Mouse (Mus musculus) adipocyte (in vitro differentiated cells): Measurements from ENCODE around the gene Arsa.

Source experiments
- DNase-seq: peaks from one replicate; pipeline ENCODE4 v3.0.0-alpha.2; 2016; ENCODE audit warnings: low spot score

Gene Arsa

DNA sequence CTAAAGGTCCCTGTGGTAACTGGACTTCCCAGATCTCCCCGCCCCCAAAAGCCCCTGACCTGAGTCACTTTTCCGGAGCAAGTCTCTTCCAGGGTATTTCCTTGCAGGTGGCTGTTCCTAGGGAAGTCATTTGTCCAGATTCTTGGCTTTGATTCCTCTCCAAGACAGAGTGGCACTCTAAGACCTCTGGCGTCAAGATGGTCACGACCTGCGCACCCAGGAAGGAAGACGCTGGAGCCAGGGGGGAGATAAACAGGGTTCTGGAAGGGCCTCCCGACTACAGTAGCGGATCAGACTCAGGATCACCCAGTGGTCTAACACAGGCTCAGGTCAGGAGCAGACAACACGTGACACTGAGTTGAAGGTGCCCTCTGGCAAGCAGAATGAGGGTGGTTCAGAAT is at the start of gene Arsa:
Arsa (minus strand) TSS at position 335 of the 401 bp plus-strand sequence.
- no peak for DNase-seq

DNA sequence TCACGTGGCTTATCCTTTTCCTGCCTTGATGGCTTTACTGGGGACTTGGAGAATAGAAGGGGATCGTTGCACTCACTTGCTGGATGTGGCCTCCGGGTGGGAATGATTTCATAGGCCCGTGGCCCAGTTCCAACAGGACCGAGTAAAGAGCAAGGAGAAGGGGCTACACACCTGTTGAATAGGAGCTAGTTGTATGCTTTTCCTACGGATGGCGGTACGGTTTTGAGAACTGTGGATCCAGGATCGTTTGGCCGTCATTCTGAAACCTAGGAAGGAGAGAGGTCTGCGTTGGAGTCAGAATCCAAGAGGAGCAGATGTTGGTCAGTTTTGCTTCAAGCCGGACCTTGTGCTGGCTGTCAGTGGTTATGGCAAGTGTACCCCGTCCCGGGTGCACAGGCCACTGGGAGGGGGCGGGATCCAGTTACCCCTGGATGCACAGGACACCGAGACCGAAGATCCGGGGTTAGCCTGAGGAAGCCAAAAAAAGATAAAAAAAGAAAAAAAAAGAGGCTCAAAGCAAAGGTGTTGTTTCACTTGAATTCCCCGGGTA is 49.6 kb upstream of the Arsa start:
- no peak for DNase-seq

DNA sequence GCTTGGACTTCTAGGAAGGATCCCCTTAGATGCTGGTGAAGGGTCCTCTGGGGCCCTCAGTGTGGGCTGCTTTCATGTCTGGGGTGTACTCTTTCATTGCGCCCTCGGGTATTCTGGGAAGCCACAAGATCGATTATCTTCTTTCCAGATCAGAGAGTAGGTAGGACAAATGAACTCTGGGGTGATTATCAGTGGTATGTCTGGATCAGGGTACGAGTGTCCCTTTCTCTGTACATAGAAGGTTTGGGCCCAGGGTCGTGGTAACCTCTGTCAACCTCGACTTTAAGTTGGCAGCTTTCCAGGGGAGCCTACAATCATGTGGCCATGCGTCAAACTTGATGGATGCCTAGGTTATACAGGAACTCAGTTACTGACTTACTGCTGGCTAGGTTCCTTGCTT is 48.7 kb upstream of the Arsa start:
- no peak for DNase-seq

DNA sequence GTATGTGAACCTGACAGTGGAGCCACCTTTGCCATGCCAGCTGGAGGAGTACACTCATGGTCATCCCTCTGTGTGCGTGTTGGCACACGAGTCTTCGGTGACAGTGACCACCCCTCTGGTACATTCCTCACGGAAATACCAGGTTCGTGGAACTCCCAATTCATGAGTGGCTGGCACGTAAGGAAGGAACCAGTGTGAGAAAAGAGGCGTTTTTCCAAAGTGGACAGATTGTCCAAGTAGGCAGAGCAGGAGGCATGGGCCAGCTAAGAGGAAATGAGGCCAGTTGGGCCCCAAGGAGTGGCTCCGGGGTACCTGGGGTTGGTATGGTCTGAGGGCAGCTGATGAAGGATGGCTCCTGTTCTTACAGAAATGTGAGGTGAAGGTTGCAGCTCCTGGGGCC is 48.2 kb upstream of the Arsa start:
- DNase-seq, result no peak

DNA sequence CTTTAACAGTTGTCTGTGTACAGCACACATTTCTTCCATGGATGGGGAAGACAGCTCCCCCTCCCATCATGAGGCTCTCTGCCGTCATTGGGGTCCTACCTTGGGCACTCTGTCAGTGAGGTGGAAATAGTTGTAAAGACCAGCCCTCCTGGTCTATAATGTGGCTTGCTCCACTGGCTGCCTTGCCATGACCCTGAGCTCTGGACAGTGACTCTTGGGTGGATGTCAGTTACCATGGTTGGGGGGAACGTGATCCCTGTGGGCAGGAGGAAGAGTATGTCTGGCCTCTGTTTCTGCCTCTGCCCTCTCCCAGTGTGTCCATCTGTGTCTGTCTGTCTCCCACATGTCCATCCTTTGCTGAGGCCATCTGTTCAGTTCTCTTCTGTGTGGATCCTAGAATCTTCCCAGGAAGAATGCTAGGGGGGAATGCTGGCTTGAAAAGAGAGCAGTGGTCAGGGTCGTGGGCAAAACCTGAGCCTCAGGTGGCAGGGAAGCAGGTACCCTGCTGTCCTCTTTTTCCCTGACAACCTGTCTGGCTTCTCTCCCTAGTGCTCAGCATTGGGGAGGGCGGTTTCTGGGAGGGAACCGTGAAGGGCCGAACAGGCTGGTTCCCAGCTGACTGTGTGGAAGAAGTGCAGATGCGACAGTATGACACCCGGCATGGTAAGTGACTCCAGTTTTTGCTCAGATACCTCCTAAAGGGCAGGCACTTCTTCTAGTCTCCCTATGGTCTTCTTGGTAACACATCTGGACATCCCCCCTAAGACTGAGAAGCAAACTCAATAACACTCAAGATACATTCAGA is 47.6 kb upstream of the Arsa start:
- DNase-seq, result no peak

DNA sequence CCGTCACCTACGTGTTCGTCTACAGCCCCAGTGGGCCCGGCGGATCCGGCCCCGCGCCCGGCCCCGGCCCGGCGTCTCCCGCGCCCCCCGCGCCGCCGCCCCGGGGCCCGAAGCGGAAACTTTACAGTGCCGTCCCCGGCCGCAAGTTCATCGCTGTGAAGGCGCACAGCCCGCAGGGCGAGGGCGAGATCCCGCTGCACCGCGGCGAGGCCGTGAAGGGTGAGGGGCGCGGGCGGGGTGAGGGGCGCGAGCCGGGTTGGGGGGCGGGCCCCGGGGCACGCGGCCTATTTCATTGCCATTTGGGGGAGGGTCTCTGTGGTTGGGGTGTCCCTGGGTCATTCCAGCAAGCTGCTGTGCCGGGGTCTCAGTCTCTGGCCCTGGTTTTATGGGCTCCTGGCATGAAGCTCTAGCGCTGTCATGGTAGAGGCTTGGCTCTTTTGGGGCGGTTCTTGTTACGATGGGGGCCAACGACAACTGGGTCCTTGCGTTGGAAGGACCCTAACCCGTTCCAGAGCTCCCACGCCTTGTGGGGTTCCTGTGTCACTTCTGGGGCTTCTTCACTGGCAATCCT is 46.9 kb upstream of the Arsa start:
- DNase-seq, result no peak

DNA sequence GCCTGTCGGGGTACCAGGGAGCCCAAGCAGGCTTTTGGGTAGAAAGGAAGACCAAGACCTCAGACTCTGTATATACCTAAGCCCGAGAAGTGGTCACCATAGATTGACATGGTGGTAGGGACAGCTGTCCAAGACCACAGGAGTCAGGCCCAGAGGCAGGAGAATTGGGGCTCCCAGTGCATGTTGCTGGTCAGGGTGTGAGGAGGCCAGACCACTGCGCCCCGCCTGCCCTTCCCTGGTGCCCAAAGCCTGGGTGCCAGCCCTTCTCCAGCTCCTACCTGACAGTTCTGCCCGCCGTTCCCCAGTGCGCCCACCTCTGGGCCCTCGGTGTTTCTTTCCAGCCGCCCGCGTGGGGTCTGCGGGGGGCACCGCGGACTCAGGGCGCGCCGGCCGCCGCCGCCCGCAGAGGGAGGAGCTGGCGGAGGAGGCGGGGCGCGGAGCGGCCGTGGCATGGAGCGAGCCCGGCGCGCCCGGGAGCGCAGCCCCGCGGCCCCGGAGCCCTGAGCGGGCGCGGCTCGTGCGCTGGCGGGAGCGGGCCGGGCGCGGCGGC is 46.1 kb upstream of the Arsa start:
- no peak for DNase-seq

DNA sequence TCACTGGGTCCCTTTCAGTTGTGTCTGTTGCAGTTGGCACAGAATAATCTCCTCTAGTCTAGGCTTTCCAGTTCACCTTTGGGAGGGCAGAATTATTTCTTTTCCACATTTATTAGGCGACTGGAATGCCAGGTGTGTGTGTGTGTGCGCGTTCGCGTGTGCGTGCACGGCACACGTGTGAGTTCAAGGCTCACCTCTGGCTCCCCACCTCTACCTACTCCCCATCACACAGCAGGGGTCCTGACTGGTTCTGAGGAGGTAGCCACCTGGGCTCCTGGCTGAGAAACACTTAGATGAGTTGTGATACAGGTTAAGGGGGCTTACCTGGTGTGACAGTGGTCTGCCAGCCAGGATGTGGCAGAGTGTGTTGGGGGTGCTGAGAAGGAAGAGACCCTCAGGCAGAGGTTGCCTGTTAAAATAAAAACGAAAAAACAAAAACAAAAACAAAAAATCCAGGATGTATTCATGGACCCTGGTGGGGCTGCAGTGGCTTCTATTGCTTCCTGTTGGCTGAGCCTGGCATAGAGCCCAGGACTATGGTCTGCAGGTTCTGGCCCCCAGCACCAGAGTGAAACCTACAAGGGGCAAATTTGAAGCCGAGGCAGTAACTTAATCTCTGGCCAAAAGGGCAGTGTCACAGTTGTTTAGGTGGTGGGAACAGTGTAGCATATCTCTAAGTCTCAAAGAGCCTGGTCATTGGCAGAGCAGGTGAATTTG is 45.5 kb upstream of the Arsa start:
- DNase-seq, result no peak

DNA sequence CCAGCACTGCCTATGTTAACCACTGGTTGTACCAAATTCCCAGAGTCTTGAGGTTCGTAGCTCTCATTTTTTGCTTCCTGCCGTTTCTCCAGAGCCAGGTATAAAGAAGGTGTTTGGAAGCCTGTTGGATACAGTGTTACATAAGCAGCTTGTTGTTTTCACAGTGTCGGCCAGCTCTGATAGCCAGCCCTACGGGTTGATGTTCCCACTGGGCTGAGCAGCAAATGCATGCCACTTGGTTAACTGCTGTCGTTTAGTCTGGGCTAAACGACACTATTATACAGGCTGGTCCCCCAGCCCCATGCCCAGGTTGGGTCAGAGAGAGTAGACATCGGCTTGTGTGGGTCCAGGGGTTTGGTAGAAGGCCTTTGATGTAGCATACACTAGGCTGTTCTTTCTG is 44.7 kb upstream of the Arsa start:
- DNase-seq, result no peak

DNA sequence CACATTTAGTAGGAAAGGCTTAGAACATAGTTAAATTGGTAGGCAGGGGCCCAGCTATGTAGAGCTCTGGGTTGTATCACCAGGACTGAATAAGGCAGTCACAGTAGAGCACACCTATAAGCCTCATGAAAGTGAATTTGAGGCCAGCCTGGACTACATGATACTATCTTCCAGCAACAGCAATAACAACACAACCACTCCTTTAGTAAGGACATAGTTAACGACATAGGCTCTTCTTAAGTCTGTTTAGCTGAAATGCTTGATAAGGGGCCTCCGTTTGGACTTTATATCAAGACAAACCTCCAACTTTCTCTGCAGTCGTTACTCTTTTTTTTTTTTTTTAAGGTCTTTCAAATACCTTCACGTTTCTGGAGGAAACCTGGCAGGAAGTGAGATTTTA is 35.5 kb upstream of the Arsa start:
- DNase-seq, result no peak

DNA sequence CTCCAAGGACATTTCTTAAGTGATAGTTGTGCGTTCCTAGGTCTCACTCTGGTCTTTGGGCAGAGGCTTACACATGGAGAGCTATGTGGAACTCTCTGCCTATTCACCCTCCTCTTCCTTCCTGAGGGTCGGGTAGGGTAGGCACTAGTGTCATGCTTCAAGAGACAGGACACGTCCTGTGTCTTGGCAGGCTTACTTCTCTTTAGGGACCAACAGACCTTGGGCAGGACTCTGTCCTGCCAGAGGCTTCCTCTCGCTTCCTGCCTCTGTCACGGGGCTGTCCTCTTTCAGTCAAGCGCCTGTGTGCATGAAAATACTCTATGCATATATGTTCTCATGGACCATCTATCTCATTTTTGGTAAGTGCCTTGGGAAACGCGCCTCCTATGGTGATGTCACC is 30.5 kb upstream of the Arsa start:
- no peak for DNase-seq

DNA sequence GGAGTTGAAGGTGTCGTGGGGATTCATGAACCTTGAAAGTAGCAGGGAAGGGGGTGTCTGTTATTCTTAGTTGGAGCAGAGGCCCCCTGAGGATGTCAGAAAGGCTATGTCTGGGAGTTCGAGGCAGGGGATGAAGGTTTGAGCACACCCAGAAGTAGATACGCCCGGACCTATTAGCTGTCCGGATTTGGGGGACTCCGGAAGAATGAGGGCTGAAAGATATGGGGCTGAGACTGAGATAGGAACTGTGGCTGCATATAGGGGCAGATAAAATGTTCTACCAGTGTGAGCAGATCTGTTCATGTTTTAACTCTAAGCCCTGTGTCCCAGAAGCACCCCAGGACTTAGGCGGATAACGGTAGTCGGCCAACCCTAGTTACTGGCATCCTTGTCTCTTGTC is 27.6 kb upstream of the Arsa start:
- DNase-seq, result no peak

DNA sequence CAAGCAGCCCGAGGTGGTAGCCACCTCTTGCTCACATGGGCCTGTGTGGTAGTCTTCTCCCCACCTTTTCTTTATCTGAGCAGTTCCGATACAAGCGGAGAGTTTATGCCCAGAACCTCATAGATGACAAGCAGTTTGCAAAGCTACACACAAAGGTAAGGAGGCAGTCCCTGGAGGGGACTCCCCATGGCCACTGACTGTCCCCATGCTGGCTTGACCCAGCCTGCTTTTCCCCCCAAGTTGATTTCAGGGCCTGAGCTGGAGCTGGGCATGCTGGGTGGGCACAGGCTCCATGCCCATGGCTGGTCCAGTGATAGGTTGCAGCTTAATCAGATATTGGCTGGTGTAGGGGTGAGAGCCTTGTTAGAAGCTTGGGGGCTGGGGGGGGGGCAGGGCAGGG is 24.1 kb upstream of the Arsa start:
- DNase-seq, result no peak

DNA sequence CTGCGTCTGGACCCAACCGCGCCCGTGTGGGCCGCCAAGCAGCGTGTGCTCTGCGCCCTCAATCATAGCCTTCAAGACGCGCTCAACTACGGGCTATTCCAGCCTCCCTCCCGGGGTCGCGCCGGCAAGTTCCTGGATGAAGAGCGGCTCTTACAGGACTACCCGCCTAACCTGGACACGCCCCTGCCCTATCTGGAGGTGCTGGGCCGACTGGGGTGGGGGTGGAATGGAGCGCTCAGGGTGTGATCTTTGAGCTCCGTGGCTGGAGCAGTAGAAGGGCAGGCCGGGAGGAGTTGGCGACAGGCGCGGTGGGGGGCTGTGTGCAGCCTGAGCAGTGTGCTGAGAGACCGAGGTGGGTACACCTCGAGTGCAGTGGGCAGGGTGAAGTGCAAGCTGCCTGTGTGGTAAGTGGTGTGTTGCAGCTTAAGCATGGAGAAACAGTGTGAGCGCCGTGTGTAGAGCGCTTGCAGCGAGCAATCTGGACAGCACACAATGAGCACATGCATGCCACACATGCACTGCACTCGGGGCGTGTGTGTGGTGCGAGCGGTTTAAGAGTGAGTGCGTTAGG is 23.1 kb upstream of the Arsa start:
- DNase-seq, result no peak

DNA sequence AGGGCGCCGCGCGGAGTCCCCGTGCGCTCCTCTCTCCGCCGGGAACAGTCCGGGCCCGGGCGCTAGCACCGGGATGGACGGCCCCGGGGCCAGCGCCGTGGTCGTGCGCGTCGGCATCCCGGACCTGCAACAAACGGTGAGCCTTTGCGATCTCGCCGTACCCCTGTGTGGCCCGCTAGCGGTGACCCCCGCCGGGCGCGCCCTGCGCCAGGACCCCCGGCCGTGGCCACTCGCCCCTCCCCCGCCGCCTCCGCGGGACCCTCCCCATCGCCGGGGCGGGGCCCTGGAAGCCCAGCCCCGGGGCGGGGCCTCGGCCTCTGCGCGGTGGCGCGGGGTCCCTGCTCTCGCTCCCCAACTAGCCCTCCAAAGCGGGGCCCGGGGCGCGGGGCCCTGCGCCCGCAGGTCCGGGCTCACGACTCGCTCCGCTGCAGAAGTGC is 22.6 kb upstream of the Arsa start:
- DNase-seq, result no peak

DNA sequence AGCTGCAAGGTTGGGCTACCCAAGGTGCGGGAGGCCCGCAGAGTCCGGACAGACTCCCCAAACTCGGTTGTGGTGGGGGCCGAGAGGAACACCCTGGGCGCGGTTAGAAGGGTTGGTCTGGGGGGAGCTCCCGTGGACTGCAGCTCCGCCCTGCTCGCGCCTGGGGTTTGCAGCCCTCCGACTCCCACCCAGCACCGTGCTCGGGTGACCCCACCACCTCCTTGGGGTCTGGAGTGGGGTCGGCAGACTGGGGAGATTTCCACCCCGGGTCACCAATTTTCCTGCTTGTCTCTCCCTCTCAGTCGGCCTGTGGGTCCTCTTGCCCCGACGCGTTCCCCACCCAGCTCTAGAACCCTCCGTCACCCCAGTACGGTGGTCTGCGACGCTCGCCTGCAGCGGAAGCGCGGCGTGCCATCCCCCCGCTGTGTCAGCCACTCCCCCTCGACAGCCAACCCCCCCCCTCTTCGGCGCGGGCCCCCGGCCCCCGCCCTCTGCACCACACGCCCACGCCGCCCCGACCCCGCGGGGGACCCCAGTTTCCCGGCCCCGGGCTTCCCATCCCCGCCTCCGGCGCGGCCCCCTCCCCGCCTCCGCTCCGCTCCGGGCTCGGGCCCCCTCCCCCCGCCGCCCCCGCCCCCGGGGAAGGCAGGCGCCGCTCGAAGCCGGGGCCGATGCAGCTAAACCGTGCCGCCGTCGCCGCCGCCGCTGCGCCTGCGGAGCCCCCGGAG is 21.9 kb upstream of the Arsa start, which contains the start of gene Shank3:
Shank3 (plus strand) TSS at position 663 of the 728 bp plus-strand sequence.
- no peak for DNase-seq

DNA sequence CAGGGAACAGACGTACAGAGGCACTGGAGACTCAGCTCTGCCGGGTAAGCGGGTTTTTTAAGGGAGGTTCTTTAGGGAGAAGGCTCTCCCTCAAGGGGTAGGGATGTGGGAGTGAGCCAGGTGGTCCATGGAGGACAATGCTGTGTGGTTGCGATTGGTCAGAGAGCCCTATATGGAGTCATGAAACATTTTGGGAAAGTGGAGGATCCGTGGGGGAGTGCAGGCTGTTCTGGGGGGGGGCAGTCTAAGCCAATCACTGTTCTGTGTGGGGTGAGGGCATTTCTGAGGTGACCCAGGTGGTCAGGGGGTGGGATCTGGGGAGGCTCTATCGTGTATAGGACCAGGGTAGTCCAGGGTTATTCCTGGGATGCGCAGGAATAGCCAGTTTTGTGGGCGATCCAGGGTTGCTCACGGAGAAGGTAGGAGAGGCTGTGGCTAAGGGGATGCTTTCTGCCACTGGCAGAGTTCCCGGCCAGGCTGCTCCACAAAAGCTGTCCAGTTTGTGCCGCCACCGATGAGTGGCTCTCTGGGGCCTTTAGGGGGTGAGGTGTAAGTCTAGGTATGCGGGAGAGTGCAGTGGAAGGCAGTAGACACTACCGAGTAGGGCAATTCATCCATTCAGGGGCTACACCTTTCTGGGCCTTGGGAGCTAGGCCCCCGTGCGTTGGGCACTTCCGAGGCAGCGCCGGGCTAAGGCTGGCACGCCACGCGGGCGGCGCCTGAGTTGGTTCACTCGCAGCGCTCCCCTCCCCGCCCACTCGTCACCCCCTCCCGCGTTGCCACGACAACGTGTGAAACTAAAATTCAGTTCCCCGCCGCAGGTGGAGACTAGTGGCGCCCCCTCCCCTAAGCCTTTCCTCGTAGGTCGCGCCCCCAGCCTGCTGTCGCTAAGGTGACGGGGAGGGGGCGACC is 21.1 kb upstream of the Arsa start:
- no peak for DNase-seq

DNA sequence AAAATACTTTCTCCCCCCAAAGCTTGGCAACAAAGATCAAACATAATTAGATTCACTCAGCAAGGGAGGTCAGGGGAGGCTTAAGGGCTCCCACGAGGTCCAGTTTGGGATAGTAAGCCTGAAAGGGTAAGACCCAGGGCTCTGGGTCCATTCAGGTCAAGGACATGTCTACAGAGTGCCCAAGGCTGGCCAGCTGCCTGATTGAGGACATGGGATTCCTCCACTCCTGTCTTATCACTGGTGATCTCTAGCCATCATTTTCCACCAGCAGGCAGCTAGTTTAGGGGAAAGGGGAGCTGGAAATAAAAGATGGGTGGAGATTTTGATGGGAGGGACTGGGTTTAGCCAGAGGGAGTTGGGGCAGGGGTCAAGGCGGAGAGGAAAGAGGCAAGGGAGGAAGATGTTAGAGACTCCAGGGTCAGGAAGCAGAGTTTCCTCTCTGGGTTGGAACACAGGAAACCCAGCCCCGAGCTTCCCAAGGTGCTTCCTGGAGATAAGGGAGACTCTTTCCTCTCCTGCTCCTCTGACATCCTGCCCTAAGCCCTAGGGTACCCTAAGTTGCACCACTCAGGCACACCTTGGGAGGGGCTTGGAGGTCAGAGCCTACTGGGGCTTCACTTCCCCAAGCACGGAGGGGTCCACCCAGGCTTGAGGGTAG is 20.3 kb upstream of the Arsa start:
- peak; percentile 34 for DNase-seq

DNA sequence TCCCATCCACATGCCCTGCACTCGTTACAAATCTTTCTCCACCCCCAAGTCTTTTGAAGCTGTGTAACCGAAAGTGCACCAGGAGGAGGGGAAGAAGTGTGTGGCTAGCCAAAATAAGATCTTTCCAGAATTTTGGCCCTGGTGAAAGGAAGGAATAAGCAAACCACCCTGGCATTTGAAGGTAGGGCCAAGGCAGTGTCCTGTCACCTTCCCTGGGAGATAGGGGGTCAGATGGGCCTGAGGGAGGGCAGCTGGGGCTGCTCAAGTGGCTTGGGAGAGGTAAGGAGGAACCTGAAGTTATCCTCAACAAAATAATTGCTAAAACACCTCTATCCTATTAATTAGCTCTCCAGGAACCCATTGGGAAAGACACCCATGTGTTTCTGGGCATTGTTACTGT is 19.6 kb upstream of the Arsa start:
- DNase-seq, result no peak

DNA sequence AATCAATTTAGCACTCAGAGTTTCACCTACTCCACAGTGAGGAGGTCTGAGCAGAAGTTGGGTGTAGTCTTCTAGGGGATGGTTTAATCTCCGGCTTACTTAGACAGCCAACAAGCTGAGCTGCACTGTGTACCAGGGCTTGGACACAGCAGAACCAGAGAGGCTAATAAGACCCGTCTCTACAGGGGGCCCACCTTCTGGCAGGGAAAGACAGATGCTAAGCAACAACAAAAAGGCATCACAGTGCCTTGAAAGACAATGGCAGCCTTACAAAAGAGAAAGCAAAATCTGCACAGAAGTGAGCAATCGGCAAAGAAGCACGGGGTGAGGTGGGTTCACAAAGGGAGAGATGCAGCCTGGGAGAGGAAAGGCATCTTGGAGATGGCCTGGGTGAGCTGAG is 18.9 kb upstream of the Arsa start:
- DNase-seq, result no peak
